Mouse (Mus musculus) liver, postnatal 0 days (tissue): ENCODE results near the gene Tescl. TPM values are rescaled to one million over a fixed set of nuclear protein-coding genes. Genes with fewer than 3 reads are reported as not detected.

Experiments
- ATAC-seq: fragments of 200-750 bp; cut with Nextera tagmentation; 2 replicates; pipeline ENCODE4 v1.8.0; 2017; ENCODE audit warnings: mild to moderate bottlenecking, moderate library complexity
- DNase-seq: peaks from one replicate; pipeline ENCODE4 v3.0.0-alpha.2; 2016
- H3K27ac ChIP-seq: fragments of 300-500 bp; sonication (generic); 2 replicates; pipeline ENCODE4 v1.5.1; 2014; ENCODE audit warnings: antibody characterized with exemption, moderate library complexity, mild to moderate bottlenecking, low read depth
- H3K27me3 ChIP-seq: fragments of 300-500 bp; sonication (generic); 2 replicates; pipeline ENCODE4 v1.6.1; 2014; ENCODE audit warnings: low read length, control low read depth, mixed read lengths; ENCODE audit not compliant: insufficient read depth
- H3K36me3 ChIP-seq: fragments of 300-500 bp; sonication (generic); replicated peaks from 2 replicates; pipeline ENCODE4 v1.6.1; 2014; ENCODE audit warnings: mild to moderate bottlenecking, control low read depth, low read length, moderate library complexity, mixed read lengths; ENCODE audit not compliant: insufficient read depth
- H3K4me1 ChIP-seq: fragments of 300-500 bp; sonication (generic); 2 replicates; pipeline ENCODE4 v1.6.1; 2014; ENCODE audit warnings: antibody characterized with exemption, mild to moderate bottlenecking, control low read depth; ENCODE audit not compliant: insufficient read depth
- H3K4me2 ChIP-seq: fragments of 300-500 bp; sonication (generic); 2 replicates; pipeline ENCODE4 v1.6.1; 2014; ENCODE audit warnings: low read depth, mild to moderate bottlenecking, low read length, moderate library complexity, mixed read lengths
- H3K4me3 ChIP-seq: fragments of 300-500 bp; sonication (generic); 2 replicates; pipeline ENCODE4 v1.5.1; 2014; ENCODE audit warnings: low read depth, low read length
- H3K9ac ChIP-seq: fragments of 300-500 bp; sonication (generic); replicated peaks from 2 replicates; pipeline ENCODE4 v1.6.1; 2014; ENCODE audit warnings: mild to moderate bottlenecking, moderate library complexity
- H3K9me3 ChIP-seq: fragments of 300-500 bp; sonication (generic); 2 replicates; pipeline ENCODE4 v1.6.1; 2016; ENCODE audit warnings: mild to moderate bottlenecking, control low read depth, low read length, mixed read lengths
- CTCF ChIP-seq: sonication (generic); IDR thresholded peaks from 2 replicates; pipeline ENCODE4 v1.5.1; 2016; ENCODE audit warnings: antibody characterized with exemption, low read depth
- EP300 ChIP-seq: IDR thresholded peaks from 2 replicates; pipeline ENCODE4 v1.6.1; 2016; ENCODE audit warnings: antibody characterized with exemption, low read depth, mild to moderate bottlenecking
- WGBS: fragments of 180-500 bp; shearing (Covaris S2); extraction: QIAGEN DNeasy Blood & Tissue Kit; methylation state at CpG from one replicate; pipeline ENCODE4 v1.1.7; 2014; ENCODE audit not compliant: insufficient replicate concordance; 5-methylcytosine and 5-hydroxymethylcytosine counted together
- polyA plus RNA-seq: library from polyadenylated mRNA; unstranded; fragments of >200 nt; fragmentation: Nextera tagmentation; extraction: Ambion mirVana; gene quantifications from 2 replicates; pipeline ENCODE4 v1.2.1, GENCODE M21; 2015

Tescl gene
- polyA plus RNA-seq, 1 experiment from 2014 or later, result not detected

DNA sequence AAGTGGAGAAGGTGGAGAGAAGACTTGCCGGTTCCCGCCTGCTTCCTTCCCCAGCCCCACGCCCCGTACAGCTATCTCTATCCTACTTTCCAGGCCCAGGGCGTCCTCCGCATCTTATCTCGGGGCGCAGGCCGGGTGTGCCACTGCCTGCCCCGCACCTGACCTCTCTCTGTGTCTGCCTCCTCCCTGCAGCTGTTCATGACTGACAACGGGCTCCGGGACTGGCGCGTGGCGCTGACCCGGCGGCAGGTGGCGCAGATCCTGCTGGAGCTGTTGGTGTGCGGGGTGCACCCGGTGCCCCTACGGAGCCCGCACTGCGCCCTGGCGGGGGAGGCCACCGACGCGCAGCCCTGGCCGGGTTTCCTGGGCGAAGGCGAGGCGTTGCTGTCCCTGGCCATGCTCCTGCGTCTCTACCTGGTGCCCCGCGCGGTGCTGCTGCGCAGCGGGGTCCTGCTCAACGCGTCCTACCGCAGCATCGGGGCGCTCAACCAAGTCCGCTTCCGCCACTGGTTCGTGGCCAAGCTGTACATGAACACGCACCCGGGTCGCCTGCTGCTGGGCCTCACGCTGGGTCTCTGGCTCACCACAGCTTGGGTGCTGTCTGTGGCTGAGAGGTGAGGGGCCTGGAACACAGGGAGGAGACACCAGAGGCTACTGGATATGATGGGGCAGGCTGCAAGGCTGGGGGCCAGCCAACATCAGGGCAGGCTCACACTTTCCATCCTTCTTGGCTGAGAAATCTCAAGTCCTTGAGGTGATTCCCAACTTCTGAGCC lies 43.5 kb upstream of the Tescl start:
- WGBS, result 21% methylated on average over 49 of the region's 49 CpGs
- Histone ChIP-seq H3K9ac (peak overlapping the region; percentile 77), H3K4me1 (peaks cover 55% of the 10 kb centered on the region), H3K27ac (peak overlapping the region; percentile 98), H3K9me3 (no peaks in the 10 kb centered on the region), H3K4me2 (peak overlapping the region; percentile 70), H3K27me3 (no peaks in the 10 kb centered on the region), H3K36me3 (peaks cover 55% of the 10 kb centered on the region), H3K4me3 (peak overlapping the region; percentile 37)
- ATAC-seq, result peak; percentile 96
- peak; percentile 89 for TF ChIP-seq CTCF
- peak; percentile 99 for TF ChIP-seq EP300
- peak; percentile 91 for DNase-seq

DNA sequence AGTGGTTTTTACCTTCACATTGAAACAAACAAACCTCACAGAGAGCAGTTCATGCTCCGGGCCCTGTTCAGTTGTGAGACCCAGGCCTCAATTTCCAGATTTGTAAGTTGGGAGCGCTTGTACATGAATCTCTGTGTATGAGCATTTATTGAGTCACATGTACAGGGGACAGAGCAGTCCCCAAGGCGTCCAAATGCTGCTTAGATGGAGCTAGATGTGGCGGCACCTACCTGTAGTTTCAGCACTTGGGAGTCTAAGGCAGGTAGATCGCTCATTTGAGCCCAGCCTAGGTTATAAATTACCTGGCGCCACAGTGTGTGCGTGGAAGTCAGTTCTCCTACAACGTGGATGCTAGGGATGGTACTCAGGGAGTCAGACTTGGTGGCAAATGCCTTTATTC lies 42.7 kb upstream of the Tescl start:
- H3K36me3 ChIP-seq, result peaks cover 47% of the 10 kb centered on the region
- peak overlapping the region; percentile 70 for H3K4me2 ChIP-seq
- no peaks in the 10 kb centered on the region for H3K9me3 ChIP-seq
- ATAC-seq (no peak), DNase-seq (no peak)
- 72% methylated on average over 8 of the region's 8 CpGs for WGBS
- no peaks in the 10 kb centered on the region for H3K27me3 ChIP-seq
- H3K27ac ChIP-seq, result peak overlapping the region; percentile 98
- H3K9ac ChIP-seq, result peak overlapping the region; percentile 65
- no peak for TF ChIP-seq CTCF
- TF ChIP-seq EP300, result no peak
- H3K4me3 ChIP-seq, result peak overlapping the region; percentile 37
- H3K4me1 ChIP-seq, result peaks cover 54% of the 10 kb centered on the region

DNA sequence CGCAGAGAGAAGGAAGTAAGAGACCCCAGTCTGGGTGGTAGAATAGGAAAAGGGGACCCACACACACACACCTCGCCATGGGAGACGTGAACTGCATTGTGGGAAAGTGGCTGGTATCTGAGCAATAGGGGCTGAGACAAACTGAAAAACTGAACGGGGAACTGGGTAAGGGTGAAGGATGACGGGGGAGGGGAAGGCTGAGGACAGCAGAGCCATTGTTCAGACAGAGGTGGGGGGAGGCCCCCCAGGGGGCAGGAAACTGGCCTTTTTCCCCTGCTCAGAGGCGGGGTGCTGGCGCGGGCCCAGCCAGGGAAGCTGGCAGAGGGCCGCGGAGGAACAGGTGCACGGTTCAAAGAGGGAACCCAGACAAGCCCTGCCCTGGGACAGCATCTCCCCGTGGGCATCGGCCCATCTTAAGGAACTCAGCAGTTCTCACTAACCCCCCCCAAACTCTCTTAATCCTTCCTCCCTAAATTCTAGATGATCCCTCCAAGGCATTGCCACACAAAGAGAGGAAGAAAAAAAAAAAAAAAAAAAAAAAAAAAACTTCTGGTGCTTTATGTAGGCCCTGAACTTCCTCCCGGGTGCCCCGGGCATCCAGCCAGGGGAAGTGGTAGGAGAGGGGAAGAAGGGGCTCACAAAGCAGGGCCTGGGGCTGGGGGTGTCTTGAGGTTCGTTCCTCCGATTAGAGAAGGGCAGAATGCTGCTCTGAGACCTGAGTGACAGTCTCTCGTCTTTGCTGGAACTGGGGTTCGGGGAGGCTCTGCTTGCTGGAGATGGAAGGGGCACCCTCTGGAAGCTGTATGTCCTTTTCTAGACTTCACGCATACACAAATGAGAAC lies 40.0 kb upstream of the Tescl start:
- Histone ChIP-seq H3K9me3 (no peaks in the 10 kb centered on the region), H3K9ac (peak overlapping the region; percentile 71), H3K27me3 (no peaks in the 10 kb centered on the region), H3K4me2 (peak overlapping the region; percentile 68), H3K36me3 (peaks cover 21% of the 10 kb centered on the region), H3K4me1 (peaks cover 53% of the 10 kb centered on the region), H3K27ac (peak overlapping the region; percentile 96), H3K4me3 (peak overlapping the region; percentile 69)
- peak; percentile 70 for DNase-seq
- no peak for ATAC-seq
- TF ChIP-seq CTCF (no peak), EP300 (peak; percentile 10; the same call in 1 of the 2 replicates)
- 23% methylated on average over 17 of the region's 20 CpGs for WGBS

DNA sequence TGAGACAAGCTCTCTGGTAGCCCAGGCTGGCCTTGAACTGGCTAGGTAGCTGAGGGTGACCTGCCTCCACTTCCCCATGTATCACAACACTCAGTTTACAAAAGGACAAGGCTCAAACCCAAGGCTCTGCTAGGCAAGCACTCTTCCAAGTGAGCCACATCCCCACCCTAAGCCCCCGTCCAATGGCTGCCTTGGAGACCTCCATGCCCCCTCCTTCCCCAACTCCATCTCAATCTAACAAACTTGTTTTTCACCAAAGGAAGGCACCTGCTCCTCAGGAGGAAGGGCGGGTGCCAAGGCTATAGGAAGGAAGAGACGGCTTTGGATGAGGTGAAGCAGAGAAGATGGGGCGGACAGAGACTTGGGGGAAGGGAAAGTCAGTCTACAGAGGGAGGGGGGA lies 39.0 kb upstream of the Tescl start:
- DNase-seq (no peak), ATAC-seq (no peak)
- H3K4me3 ChIP-seq, result peak overlapping the region; percentile 69
- no peaks in the 10 kb centered on the region for H3K9me3 ChIP-seq
- peaks cover 12% of the 10 kb centered on the region; the same call in 1 of the 2 replicates for H3K36me3 ChIP-seq
- H3K4me1 ChIP-seq, result peaks cover 56% of the 10 kb centered on the region
- TF ChIP-seq EP300 (no peak), CTCF (no peak)
- WGBS, result 29% methylated on average over 4 of the region's 4 CpGs
- H3K27ac ChIP-seq, result peak overlapping the region; percentile 96
- peak overlapping the region; percentile 71 for H3K9ac ChIP-seq
- no peaks in the 10 kb centered on the region for H3K27me3 ChIP-seq
- peak overlapping the region; percentile 68 for H3K4me2 ChIP-seq

DNA sequence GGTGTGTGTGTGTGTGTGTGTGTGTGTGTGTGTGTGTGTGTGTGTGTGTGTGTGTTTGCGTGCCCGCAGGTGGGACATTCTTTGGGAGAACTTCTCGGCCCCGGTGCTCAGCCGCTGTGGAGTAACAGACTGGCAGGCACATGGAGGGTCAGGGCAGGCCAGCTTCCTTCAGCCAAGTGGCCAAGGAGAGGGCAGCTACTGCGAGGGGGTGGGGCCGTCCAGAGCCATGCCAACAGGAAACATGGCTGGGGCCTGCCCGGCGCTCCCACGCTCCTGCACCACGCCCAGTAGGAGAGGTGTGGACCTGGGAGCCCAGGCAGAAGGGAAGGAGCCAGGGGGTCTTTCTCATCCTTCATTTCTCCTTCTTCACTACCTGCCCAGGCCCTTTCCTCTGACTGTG lies 38.6 kb upstream of the Tescl start:
- peak overlapping the region; percentile 96 for H3K27ac ChIP-seq
- H3K9me3 ChIP-seq, result no peaks in the 10 kb centered on the region
- H3K36me3 ChIP-seq, result peaks cover 12% of the 10 kb centered on the region; the same call in 1 of the 2 replicates
- peaks cover 53% of the 10 kb centered on the region for H3K4me1 ChIP-seq
- H3K4me3 ChIP-seq, result peak overlapping the region; percentile 69
- no peaks in the 10 kb centered on the region for H3K27me3 ChIP-seq
- DNase-seq (peak; percentile 67), ATAC-seq (peak; percentile 7; the same call in 1 of the 2 replicates)
- H3K4me2 ChIP-seq, result peak overlapping the region; percentile 68
- TF ChIP-seq CTCF, result no peak
- TF ChIP-seq EP300, result no peak
- H3K9ac ChIP-seq, result peak overlapping the region; percentile 71
- 29% methylated on average over 10 of the region's 11 CpGs for whole genome bisulfite sequencing

DNA sequence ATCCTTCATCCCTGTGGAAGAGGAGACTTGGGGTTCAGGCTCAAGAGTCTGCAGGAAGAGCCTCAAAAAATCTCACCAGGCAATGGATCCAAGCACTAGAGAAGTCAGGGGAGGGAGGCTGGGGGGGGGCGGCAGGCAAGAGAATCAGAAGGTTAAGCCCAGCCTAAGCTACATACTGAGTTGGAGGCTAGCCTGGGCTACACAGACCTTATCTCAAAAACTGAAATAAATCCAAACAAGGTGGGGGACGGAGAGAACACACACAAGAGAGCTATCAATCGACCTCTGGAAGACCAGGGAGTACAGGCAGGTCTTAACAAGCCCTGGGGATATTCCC lies 38.0 kb upstream of the Tescl start:
- peaks cover 55% of the 10 kb centered on the region for H3K4me1 ChIP-seq
- ATAC-seq, result no peak
- WGBS, result 42% methylated on average over 3 of the region's 3 CpGs
- peak overlapping the region; percentile 96 for H3K9ac ChIP-seq
- TF ChIP-seq EP300, result no peak
- TF ChIP-seq CTCF, result no peak
- peaks cover 11% of the 10 kb centered on the region; the same call in 1 of the 2 replicates for H3K36me3 ChIP-seq
- no peaks in the 10 kb centered on the region for H3K27me3 ChIP-seq
- no peaks in the 10 kb centered on the region for H3K9me3 ChIP-seq
- no peak for DNase-seq
- peak overlapping the region; percentile 69 for H3K4me3 ChIP-seq
- peak overlapping the region; percentile 68 for H3K4me2 ChIP-seq
- peak overlapping the region; percentile 96 for H3K27ac ChIP-seq
